Mouse (Mus musculus) mature B cell (primary cell): ENCODE measurements at regions not wholly inside any gene's neighbourhood (a gene's known extent, or its start where the extent isn't known, plus 50 kb on each side); places are given as distances from the start of the nearest gene placed in this dataset.
"Not testable (repeated sequence)": the region's sequence is repeated elsewhere in the genome, so short reads cannot be mapped to it uniquely, and the experiment has no call there.

Experiments
- in situ Hi-C: fragments of 300-500 bp; cut with MboI; formaldehyde crosslinking; loops from 2 replicates; pipeline ENCODE4 v1.14.3; 2019

DNA sequence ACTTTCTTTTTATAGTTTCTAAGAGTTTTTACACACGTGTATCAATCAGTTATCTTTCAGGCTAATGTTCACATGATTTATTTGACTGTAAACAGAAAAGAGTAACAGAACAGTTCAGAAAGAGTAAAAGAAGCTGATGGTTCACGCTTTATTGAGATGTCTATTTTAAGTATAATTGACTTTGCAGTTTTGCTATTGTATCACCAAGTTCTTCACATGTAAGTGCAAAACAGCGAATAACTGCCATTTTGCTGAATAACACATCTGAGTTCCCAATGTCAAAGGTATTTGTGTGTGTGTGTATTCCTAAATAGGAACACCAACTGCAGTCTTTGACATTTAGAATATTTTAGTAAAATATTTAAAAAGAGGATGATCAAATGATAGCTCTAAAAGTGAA lies 238.7 kb downstream of the Mef2c start:
- in situ Hi-C loops, result loop anchor here (25.0 kb wide), 2 partner anchors 445 to 595 kb away; no protein-coding TSS in a partner anchor

- in situ Hi-C loops, result loop anchor here (25.0 kb wide), 2 partner anchors 444 to 594 kb away; no protein-coding TSS in a partner anchor
Observed at GRCm38 (mm10) chr13:83743381-83743780, 239.5 kb downstream of the Mef2c start.

DNA sequence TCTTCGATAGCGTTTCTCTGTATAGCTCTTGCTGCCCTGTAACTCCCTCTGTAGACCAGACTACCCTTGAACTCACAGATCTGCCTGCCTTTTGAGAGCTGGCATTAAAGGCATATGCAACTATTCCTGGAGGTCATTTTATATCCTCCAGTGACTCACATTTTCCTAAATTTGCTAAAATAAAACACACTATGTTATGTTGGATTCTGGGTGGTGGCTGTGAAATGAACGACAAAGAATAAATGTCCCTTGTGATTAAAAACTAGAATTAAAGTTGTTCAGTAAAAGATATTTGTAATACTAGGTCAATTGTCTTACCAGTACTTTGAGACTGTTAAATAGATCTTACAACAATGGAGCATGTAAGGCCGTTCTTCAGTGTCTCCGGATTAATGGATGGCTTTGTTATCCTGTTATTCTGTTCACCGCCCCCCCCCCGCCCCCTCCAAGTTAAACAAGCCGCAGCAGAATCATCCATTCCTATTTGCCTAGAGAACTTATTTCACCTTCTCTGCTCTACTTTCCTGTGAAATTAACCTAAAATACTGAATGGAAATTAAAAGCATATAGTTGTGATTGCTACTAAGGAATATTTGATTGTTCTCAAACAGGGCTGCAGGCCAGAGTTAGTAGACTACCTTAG lies 240.4 kb downstream of the Mef2c start:
- in situ Hi-C loops, result loop anchor here (25.0 kb wide), 2 partner anchors 443 to 593 kb away; no protein-coding TSS in a partner anchor

DNA sequence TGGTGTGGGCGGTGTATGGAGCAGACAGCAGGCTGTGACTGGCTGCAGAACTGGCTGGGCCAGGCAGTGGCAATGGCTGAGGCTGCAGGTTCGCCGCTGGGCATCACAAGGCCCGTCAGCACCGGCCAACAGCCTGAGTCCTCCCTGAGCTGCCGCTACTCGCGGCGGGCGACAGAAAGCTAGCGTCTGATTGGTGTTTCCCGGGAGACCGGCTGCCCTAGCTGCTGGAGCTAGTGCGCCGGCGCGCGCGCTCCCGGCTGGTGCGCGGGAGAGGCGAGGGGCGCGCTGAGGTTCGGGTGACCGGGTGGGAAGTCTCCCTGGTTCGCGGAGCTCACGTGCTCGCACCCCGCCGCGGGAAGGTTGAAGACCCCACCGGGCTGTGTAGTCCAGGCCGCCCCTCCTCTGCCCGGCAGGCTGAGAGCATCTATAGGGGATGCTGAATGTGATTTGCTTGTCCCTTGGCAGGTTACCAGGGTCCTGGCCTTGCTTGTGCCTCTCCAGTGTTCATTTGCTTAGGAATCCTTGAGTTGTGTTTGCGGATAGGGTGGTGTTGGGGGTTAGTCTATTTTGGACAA lies 241.2 kb downstream of the Mef2c start:
- in situ Hi-C loops, result loop anchor here (25.0 kb wide), 2 partner anchors 442 to 592 kb away; no protein-coding TSS in a partner anchor

DNA sequence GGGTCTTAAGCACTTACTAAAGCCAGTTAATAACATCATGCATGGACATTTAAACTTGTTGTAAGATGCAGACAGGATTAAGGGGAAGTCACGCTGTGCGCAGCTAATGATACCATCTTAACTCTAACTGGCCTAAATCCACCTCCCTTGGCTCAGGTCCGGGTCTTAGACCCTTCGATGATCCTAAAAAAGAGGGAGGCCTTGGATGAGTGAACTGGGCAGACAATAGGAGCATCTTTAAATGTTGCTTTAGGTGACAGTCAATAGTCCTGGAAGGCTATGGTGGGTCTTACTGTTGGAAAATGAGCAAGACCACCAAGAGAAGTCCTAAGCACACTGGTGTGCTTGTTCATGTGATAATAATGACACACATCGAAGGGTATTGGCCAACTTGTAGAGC lies 242.1 kb downstream of the Mef2c start:
- in situ Hi-C loops, result loop anchor here (25.0 kb wide), 2 partner anchors 441 to 591 kb away; no protein-coding TSS in a partner anchor

GRCm38 (mm10) chr13:83747671-83748070 lies 243.8 kb downstream of the Mef2c start:
- in situ Hi-C loops, result loop anchor here (25.0 kb wide), 2 partner anchors 440 to 590 kb away; no protein-coding TSS in a partner anchor

GRCm38 (mm10) chr13:83749376-83750150 lies 245.7 kb downstream of the Mef2c start:
- in situ Hi-C loops, result loop anchor here (25.0 kb wide), 2 partner anchors 438 to 588 kb away; no protein-coding TSS in a partner anchor

- in situ Hi-C loops, result no loop called here
Observed at GRCm38 (mm10) chr13:83750437-83750836, 246.6 kb downstream of the Mef2c start.

GRCm38 (mm10) chr13:83760387-83761170 lies 256.7 kb downstream of the Mef2c start:
- in situ Hi-C loops, result no loop called here

DNA sequence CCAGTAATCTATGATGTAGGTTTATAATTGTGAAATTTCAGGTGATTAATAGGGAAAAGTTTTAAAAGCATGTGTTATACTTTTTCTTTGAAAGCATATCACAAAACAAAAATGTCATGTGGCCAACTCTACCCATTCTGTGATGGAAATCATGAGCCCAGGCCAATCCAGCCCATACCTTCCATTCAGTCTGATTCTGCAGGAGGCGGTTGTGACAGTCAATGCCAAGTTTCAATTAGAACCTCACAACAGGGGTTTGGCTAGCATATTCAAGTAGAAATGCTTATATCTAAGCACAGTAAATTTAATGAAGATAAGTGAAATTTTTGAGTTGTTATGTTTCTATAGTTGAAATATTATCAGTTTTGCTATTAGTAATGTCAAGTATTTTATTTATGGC lies 258.6 kb downstream of the Mef2c start:
- in situ Hi-C loops, result no loop called here

DNA sequence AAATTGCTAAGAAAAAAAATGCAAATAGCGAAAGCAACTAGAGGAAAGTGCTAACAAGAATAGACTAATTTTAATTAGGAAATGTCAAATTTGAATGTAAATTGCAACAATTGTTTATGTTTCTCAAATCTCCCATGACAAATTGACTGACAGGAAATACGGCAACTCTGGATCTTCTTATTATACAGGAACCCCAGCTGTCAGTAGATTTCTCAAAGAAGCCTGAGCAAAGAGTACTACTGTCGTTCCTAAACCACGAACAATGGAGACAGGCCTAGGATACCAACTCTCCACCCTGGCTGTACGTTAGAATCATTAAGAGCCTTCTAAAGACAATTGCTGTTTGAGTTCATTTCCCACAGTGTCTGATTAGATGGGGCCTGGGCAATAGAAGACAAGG lies 259.5 kb downstream of the Mef2c start:
- in situ Hi-C loops, result not testable (repeated sequence)

DNA sequence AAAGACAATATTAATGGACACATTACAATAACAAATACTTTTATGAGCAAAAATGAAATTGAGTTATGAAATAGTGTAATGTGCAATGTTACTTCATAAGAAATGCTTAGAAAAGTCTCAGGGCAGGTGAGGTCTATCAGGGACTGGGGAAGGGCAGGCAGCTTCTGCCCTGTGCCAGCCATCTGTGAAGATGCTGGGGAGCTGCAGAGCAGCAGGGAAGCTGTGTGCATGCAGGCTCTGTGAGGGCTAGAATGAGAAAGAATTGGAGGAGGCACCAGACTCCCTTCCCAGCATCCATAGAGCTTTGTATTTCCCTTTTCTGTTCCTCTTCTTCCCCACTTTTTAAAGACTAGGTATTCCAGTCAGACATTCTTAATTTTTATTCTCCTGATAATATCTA lies 281.8 kb downstream of the Mef2c start:
- in situ Hi-C loops, result no loop called here

GRCm38 (mm10) chr13:83809535-83809934 lies 305.7 kb downstream of the Mef2c start:
- in situ Hi-C loops, result no loop called here

DNA sequence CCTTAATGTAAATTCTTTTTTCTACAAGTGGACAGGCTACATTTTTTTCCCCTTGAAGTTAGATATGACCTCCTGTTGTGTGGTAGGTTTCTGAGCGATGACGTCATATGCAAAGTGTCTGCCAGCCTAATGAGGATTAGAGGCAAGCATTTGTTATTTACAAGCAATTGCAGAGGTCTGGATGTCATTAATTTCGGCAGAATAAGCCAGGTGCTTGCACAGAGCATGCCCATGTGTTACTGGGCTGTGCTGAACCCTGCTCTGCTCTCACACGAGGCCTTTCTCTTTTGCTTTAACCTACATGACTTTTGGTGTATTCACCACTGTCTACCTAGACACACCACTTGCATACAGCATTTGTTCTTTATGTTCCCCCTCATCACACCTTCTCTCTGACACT lies 316.5 kb downstream of the Mef2c start:
- in situ Hi-C loops, result no loop called here

- in situ Hi-C loops, result no loop called here
Observed at GRCm38 (mm10) chr13:83820721-83821120, 316.9 kb downstream of the Mef2c start.

- in situ Hi-C loops, result no loop called here
Observed at GRCm38 (mm10) chr13:83824926-83825325, 321.1 kb downstream of the Mef2c start.

DNA sequence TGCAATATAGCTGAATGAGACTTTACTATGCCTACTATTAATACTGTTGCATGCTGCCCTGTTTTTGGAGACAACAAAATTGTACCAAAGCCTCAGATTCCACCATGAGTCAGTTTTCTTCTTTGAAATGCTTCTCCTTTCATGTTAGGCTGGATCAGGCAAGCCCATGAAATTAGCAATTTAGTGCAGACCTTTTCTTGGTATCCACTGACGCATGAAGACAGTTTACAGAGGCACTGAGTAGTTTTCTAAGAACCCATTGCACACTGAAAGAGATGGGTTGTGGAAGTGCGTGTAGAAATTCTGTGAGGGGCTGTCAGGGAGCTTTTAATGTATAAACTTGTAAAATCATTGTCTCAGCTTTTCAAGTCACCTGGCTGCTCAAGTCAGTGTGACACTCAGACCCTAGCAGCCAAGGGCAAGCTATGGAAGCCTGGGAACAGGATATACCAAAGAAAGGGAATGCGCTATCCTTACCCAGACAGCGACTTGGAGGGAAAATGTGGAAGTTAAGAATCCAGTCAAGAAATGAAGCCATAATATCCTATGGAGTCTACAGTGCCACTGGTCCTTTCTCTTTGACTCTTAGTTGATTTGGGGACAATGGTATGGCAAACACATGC lies 323.1 kb downstream of the Mef2c start:
- in situ Hi-C loops, result no loop called here

- in situ Hi-C loops, result no loop called here
Observed at GRCm38 (mm10) chr13:83865932-83866685, 356.0 kb upstream of the Tmem161b start.

GRCm38 (mm10) chr13:83867211-83867610 lies 354.9 kb upstream of the Tmem161b start:
- in situ Hi-C loops, result no loop called here

- in situ Hi-C loops, result no loop called here
Observed at GRCm38 (mm10) chr13:83867831-83868473, 354.1 kb upstream of the Tmem161b start.
